Mouse (Mus musculus) Patski (cell line): Measurements from ENCODE around the gene Gm20604. TPM values are rescaled to one million over a fixed set of nuclear protein-coding genes. Genes with fewer than 3 reads are reported as not detected.

Experiments used
- ATAC-seq: fragments of 100-300 bp; one replicate; pipeline ENCODE4 v1.8.0; 2021
- CTCF ChIA-PET: fragments of 350-600 bp; sonication (Branson Sonifier 250); formaldehyde crosslinking; loops from one replicate; lab custom pipeline; 2022; ENCODE audit warnings: inconsistent platforms; lab: Charles Lee
- POLR2A ChIA-PET: fragments of 350-600 bp; sonication (Branson Sonifier 250); formaldehyde crosslinking; loops from one replicate; lab custom pipeline; 2022; ENCODE audit warnings: antibody characterized with exemption, inconsistent platforms; lab: Charles Lee
- DNase-seq: peaks from one replicate; pipeline ENCODE4 v3.0.0-alpha.2; 2011; ENCODE audit warnings: low read depth, low spot score
- H3K27me3 ChIP-seq: fragments of 371-371 bp; one replicate; pipeline ENCODE4 v1.5.1; 2021
- CTCF ChIP-seq: fragments of 100-300 bp; IDR thresholded peaks from one replicate; pipeline ENCODE4 v1.5.1; 2021
- in situ Hi-C: fragments of 300-500 bp; cut with MboI; formaldehyde crosslinking; loops from 3 replicates; pipeline ENCODE4 v1.11.1; 2018; ENCODE audit warnings: low pct_unique_long_range_greater_than_20kb, mixed read lengths
- polyA plus RNA-seq: library from polyadenylated mRNA; unstranded; gene quantifications from one replicate; pipeline ENCODE4 v1.2.3, GENCODE M21; 2021

The Gm20604 gene
- polyA plus RNA-seq: 9.5 TPM

DNA sequence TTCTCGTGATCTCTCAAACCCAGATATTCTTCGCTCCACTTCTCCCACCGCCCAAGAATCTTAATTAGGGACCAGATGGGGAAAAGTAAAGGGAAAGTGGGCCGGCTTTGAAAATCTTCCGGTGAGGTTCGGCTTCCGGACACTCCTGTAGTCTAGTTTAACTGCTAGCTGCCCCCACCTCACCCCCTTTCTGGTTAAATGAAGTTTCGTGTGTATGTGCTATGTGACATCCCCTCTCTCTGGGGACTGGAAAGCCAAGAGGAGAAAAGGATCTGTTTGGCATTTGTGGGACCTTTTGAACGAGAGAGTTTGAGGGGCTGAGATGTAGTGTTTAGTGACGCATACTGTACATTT, at the start of gene Gm20604:
Gene Gm20604 (minus strand): TSS at position 270 of the 354 bp plus-strand sequence.
- ChIA-PET POLR2A (no interaction called here), CTCF (interaction anchor here (0.5 kb wide), 1 partner anchor 11 kb away, joined by 3 read pairs; no protein-coding TSS in a partner anchor)
- in situ Hi-C loops: loop anchor here (25.0 kb wide), 1 partner anchor 771 kb away; the partner anchor contains the start of gene Cpsf2
- H3K27me3 ChIP-seq: no peaks in the 10 kb centered on the region
- no peak for DNase-seq
- TF ChIP-seq CTCF: no peak
- ATAC-seq: no peak

DNA sequence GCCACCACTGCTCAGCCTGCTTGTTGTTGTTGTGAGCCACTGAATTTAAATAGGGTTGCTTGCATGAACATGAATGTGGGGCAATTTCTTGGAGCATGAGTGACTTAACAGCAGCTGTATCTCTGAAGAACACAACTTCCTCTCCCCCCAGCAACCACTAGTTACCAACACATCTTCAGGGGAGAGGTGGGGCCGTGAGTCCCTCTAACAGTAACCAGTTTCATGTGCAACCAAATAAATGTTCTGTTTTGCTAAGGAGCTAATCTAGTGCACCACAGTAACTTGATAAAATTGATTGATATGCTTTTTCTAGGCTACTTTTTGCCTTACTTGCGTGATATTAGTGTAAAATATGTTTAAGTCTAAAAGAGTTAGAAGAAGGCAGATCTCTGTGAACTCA, 41.1 kb upstream of the Gm20604 start:
- no peaks in the 10 kb centered on the region for H3K27me3 ChIP-seq
- ATAC-seq (no peak), DNase-seq (no peak)
- ChIA-PET CTCF (interaction anchor here (0.8 kb wide), 1 partner anchor 11 kb away, joined by 3 read pairs; no protein-coding TSS in a partner anchor), POLR2A (no interaction called here)
- in situ Hi-C loops: no loop called here
- TF ChIP-seq CTCF: no peak

DNA sequence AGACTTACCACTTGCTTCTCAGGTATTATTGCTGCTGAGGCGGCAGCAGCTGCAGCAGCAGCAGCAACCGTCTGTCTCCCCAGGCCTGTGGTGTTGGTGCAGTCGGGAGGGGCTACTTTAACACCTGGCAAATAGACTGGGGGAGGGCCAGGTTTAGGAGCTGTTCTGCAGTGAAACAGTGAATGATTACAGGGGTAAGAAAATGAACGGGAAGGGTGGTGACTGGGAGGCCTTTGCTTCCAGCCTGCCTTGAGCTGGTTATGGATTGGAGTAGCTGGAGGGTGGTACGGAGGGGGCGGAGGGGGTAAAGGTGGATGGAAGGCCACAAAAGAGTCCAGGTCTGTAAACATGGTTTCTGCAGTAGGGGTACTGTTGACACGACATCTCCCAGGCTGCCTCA, 29.5 kb upstream of the Gm20604 start:
- ChIA-PET POLR2A (no interaction called here), CTCF (interaction anchor here (0.8 to 1.2 kb wide), 4 partner anchors 16 to 48 kb away, joined by 3 read pairs; no protein-coding TSS in a partner anchor)
- no peaks in the 10 kb centered on the region for H3K27me3 ChIP-seq
- no peak for DNase-seq
- ATAC-seq: no peak
- in situ Hi-C loops: no loop called here
- no peak for TF ChIP-seq CTCF

DNA sequence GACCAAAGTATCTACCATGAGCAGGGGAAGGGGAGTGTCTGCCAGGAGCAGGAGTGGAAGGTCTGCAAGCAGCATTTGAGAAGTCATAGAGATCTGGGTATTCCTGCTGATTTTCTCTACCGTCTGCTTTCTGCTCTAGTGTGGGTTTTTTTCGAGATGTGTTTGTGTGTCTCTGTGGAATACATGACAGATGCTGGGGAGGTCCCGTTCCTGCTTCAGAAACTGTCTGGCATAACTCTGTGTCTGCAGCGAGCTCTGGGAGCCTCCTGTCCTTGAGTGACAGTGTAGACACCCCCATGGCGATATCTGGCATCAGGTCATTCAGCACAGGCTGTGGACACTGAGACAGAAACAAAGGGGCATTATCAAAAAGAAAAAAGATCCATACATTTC, 27.1 kb upstream of the Gm20604 start:
- ATAC-seq: no peak
- DNase-seq: no peak
- TF ChIP-seq CTCF: no peak
- ChIA-PET CTCF (no interaction called here), POLR2A (no interaction called here)
- H3K27me3 ChIP-seq: no peaks in the 10 kb centered on the region
- in situ Hi-C loops: no loop called here

DNA sequence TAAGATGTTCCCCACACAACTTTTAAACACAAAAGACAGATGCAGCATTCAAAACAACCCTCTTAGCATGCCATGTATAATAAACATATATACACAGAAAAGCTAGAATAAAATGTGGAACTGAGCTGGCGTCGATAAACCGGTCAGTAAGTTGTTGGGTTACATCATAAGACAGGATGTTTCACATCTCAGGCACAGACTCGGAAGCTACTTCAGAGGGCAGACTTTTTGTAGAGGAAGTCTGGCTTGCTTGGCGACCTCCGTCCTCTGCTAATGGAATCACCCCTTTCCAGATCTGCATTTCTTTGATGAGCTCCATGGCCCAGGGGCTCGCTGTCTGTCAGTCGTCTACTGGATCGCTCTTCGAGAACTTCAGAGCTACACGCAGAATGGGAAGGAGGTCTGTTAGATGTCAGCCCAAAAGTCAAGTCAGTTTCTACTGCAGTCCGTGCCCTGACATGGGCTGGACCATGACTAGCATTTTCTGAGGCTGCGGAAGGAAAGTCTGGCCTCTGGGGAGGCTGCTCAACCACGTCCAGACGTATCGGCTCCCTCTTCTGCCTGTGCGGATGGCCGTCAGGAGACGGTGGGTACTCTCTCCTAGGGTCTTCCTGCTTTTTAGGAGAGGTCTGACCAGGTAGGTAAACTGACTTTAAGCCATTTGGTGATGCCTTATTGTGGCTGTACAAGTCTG, 26.6 kb upstream of the Gm20604 start:
- in situ Hi-C loops: no loop called here

DNA sequence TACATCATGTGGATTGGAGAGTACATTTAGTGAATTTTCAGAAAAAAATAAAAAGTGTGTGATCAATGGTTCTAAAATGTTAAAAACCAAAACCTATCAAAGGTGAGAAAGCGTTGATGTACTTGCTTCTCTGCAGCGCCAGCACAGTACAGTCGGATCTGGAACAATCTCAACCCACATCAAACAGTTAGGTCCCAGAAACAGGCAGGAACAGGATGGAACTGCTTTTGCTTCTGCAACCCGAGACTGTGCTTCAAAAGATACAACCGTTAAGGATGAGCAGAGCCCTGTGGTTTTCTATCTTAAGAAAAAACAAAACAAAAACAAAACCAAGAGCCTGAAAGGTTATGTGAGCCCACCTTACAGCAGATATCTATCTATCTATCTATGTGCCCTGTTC, 24.4 kb upstream of the Gm20604 start:
- no peak for ATAC-seq
- TF ChIP-seq CTCF: no peak
- no peak for DNase-seq
- in situ Hi-C loops: no loop called here
- POLR2A ChIA-PET: interaction anchor here (0.7 kb wide), 1 partner anchor 11 kb away, joined by 4 read pairs; no protein-coding TSS in a partner anchor
- CTCF ChIA-PET: interaction anchor here (1.6 kb wide), 1 partner anchor 13 kb away, joined by 5 read pairs; no protein-coding TSS in a partner anchor
- no peaks in the 10 kb centered on the region for H3K27me3 ChIP-seq

More for the DNA sequence above, 26.6 kb upstream of the Gm20604 start:
- TF ChIP-seq CTCF: no peak
- POLR2A ChIA-PET: no interaction called here
- no peak for ATAC-seq
- CTCF ChIA-PET: no interaction called here
- DNase-seq: no peak
- no peaks in the 10 kb centered on the region for H3K27me3 ChIP-seq

DNA sequence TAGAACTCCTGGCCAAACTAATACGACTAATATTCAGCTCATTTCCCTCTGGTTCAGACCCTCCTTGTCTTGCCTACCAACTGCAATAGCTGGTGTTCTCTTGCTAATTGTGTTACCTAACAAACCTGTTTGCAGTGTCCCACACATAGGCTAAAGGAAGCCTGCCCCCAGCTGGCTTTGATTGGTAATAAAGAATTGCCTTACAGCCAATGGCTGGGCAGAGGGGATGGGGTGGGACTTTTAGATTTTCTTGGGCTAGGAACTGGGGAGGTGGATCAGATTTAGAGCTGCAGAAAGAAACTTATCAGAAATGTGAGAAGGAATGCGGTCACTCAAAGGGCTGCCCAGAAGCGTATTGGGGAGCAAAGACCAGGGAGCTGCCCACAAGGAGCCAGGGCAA, 21.0 kb upstream of the Gm20604 start:
- POLR2A ChIA-PET: no interaction called here
- DNase-seq (no peak), ATAC-seq (no peak)
- TF ChIP-seq CTCF: peak; percentile 44
- CTCF ChIA-PET: interaction anchor here (0.6 to 1.6 kb wide), 4 partner anchors 10 to 16 kb away, joined by 3 to 5 read pairs (median 4); no protein-coding TSS in a partner anchor
- in situ Hi-C loops: no loop called here
- H3K27me3 ChIP-seq: no peaks in the 10 kb centered on the region

DNA sequence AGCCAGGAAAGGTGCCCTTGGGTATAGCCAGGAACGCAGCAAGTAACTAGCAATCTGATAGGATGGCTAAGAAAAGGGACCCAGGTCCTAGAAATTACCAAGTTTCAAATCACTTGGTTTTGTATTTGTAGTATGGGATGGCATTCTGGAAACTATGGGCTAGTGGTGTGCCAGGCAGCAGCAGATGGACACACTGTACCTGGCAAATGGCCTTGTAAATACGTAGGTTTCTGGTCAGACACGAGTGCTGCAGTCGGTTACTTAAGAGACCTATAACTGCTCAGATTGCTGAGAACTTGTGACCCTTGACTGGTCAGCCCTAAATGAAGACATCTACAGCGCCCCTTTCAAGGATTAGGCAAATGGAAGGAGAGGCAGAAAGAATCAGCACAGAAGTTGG, 19.7 kb upstream of the Gm20604 start:
- no peaks in the 10 kb centered on the region for H3K27me3 ChIP-seq
- CTCF ChIA-PET: no interaction called here
- POLR2A ChIA-PET: no interaction called here
- ATAC-seq: no peak
- in situ Hi-C loops: no loop called here
- DNase-seq: no peak
- TF ChIP-seq CTCF: no peak

DNA sequence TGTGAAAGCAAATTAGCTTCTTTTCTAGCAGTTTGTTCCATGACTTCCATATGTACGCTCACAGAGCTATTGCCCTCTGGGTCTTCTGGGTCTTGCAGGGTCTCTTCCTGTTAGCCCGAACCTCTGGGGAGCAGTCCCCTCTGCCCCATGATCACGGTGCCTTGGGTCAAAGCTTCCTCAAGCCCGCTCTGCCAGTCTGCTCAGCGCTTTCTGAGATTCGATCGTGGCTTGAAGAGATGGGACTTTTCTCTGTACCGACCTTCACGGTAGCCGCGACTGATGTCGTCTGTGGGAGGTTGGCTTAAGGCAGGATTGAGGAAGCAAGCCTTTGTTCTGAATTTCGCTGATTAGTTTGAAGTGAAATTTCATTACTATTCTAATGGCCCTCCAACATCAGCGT, 17.6 kb upstream of the Gm20604 start:
- in situ Hi-C loops: no loop called here
- ATAC-seq (no peak), DNase-seq (no peak)
- H3K27me3 ChIP-seq: no peaks in the 10 kb centered on the region
- ChIA-PET CTCF (no interaction called here), POLR2A (no interaction called here)
- TF ChIP-seq CTCF: no peak

DNA sequence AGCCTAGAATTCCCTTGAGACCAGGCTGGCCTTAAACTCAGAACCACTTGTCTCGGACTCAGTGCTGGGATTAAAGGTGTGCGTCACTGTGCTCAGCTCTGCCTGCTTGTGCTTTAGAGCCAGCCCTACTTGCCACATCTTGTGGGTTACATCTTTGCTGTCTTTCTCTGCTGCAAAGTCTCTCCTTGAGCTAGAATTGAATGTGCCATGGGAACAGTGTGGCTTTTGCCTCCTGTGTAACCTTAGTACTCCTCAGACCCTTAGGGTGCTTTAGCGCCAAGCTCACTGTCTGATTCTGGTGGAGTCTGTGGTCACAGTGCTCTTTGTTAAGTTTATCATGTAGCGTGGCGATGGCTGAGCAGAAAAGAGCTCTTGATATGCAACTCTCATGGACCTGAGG, 14.2 kb upstream of the Gm20604 start:
- ATAC-seq: no peak
- no peak for TF ChIP-seq CTCF
- ChIA-PET CTCF (no interaction called here), POLR2A (interaction anchor here (0.6 kb wide), 1 partner anchor 31 kb away, joined by 3 read pairs; no protein-coding TSS in a partner anchor)
- in situ Hi-C loops: loop anchor here (25.0 kb wide), 1 partner anchor 785 kb away; the partner anchor contains the start of gene Cpsf2
- no peak for DNase-seq
- no peaks in the 10 kb centered on the region for H3K27me3 ChIP-seq

DNA sequence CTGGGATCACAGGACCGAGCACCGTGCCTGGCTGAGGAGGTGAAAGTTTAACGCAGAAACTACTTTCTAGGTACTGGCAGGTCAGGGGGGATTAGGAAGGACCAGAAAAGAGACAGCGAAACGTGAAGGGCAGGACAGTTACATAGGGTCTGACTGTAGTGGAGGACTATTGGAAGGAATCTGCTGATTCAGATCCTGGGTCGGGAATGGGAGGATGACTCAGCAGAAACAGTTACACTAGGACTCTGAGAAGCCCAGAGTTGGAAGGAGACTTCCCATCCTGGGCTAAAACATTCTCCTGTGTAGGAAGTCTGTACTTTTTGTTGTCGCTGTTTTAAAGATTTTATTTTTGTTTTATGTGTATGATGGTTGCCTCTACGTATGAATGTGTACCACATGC, 13.1 kb upstream of the Gm20604 start:
- ChIA-PET POLR2A (interaction anchor here (0.7 kb wide), 1 partner anchor 11 kb away, joined by 4 read pairs; no protein-coding TSS in a partner anchor), CTCF (no interaction called here)
- no peak for TF ChIP-seq CTCF

More for the DNA sequence above, 13.1 kb upstream of the Gm20604 start:
- DNase-seq (no peak), ATAC-seq (no peak)
- in situ Hi-C loops: loop anchor here (25.0 kb wide), 1 partner anchor 784 kb away; the partner anchor contains the start of gene Cpsf2
- no peaks in the 10 kb centered on the region for H3K27me3 ChIP-seq
